Mouse (Mus musculus): ENCODE results near the gene Diras1. TPM values are rescaled to one million over a fixed set of nuclear protein-coding genes. Genes with fewer than 3 reads are reported as not detected.

The Diras1 gene
- polyA plus RNA-seq, 1 experiment from 2014 or later = 0.33 TPM

DNA sequence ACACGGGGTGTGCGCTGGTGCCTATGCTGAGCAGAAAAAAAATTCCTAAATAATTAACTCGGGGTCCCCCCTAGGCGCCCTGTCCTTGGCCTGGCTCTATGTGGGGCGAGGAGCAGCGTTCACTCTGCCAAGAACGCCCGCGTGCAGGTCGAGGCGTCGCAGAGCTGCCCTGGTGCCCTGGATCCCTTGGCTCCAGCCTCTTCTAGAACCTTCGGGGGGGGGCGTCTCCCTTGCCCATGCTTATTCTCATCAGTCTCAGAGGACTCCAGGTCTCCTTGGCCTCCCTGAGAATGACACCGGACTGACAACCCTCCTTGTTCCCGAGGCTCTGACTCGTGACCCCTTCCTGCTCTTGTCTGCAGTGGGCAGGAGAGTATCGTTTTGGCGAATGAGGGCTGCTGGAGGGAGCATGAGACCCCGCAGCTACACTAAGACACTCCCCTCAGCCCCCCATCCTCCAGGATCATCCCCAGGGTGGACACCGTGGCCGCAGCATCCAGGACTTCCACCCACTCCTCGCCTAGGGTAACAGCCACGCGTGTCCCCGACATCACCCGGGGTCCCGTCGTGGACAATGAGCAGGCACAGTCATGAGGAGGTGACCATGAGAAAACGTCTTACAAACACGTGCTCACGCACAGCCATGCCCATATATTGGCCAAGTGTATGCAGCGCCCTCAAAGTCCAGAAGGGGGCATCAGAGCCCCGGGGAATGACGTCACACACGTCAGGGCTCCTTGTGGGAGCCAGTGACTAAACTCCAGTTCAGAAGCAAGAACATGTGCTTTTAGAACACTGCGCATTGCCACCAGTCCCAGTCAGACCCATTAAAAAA, 25.9 kb downstream of the Diras1 start:
- ChIA-PET CTCF (interaction anchor here (0.6 to 2.0 kb wide), 11 partner anchors 9 to 119 kb away, joined by 3 to 10 read pairs (median 3); partner anchors contain the start of gene Slc39a3), POLR2A (interaction anchor here (0.9 to 1.6 kb wide), 2 partner anchors 38 to 60 kb away, joined by 3 to 4 read pairs; partner anchors contain the start of gene Slc39a3)
- ATAC-seq = peak; percentile 45
- no peak for TF ChIP-seq CTCF (IDR thresholded peaks at IDR 0.05)
- in situ Hi-C loops (cut with MboI; ENCODE audit: low pct_unique_long_range_greater_than_20kb) = loop anchor here (5.0 kb wide), 4 partner anchors 38 to 178 kb away; partner anchors contain the start of genes Eef2 and Slc39a3
- H3K27me3 ChIP-seq = no peaks in the 10 kb centered on the region
- peak; percentile 43 for DNase-seq (ENCODE audit: low read depth, low spot score)

DNA sequence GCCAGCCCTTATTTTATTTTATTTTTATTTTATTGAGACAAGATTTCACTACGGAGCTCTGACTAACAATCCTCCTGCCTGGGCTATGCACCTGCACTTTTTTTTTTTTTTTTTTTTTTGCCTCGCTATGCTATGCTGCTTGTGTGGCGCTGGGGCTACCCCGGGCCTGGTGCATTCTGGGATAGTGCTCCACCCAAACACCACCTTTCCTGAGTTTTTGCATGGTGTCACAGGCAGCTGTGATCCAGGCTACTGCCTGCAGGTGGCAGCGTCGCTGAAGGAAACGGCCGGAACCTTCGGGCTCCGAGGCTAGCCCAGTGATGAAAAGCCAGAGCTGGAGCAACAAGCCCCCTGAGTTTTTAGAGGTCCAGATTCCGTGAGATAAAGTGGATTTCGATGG, 26.7 kb downstream of the Diras1 start:
- no peak for DNase-seq (ENCODE audit: low read depth, low spot score)
- ATAC-seq = no peak
- POLR2A ChIA-PET = interaction anchor here (0.7 to 1.6 kb wide), 3 partner anchors 39 to 252 kb away, joined by 3 to 4 read pairs (median 4); partner anchors contain the start of gene Slc39a3
- H3K27me3 ChIP-seq = no peaks in the 10 kb centered on the region
- CTCF ChIA-PET = interaction anchor here (0.8 to 2.0 kb wide), 8 partner anchors 36 to 118 kb away, joined by 3 to 10 read pairs (median 3); partner anchors contain the start of gene Slc39a3
- in situ Hi-C loops (cut with MboI; ENCODE audit: low pct_unique_long_range_greater_than_20kb) = loop anchor here (5.0 kb wide), 4 partner anchors 39 to 179 kb away; partner anchors contain the start of genes Eef2 and Slc39a3
- TF ChIP-seq CTCF (IDR thresholded peaks at IDR 0.05) = no peak

DNA sequence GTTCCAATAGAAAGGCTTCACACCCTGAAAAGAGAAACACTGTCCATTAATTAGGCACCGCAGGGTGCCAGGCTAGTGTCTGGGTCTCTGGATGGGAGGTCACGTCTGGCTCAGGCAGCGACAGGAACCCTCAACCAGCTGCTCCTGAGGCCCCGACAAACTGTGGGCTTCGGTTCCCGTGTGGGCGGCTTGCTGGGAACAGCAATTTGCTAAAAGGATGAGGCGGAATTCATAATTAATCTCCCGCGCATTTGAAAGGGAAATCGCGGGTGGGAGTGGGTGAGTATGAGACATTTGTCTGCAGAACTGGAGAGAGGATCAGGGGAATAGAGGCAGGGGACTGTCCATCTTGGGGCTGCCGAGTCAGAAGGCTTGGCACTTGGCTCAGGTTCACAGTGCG, 27.4 kb downstream of the Diras1 start:
- TF ChIP-seq CTCF (IDR thresholded peaks at IDR 0.05) = no peak
- H3K27me3 ChIP-seq = no peaks in the 10 kb centered on the region
- CTCF ChIA-PET = interaction anchor here (1.2 to 10.2 kb wide), 3 partner anchors 39 to 70 kb away, joined by 3 to 130 read pairs (median 10); partner anchors contain the start of genes Gadd45b and Slc39a3
- POLR2A ChIA-PET = interaction anchor here (0.7 to 1.6 kb wide), 2 partner anchors 40 to 251 kb away, joined by 3 to 4 read pairs; partner anchors contain the start of gene Slc39a3
- in situ Hi-C loops (cut with MboI; ENCODE audit: low pct_unique_long_range_greater_than_20kb) = loop anchor here (5.0 kb wide), 4 partner anchors 39 to 179 kb away; partner anchors contain the start of genes Eef2 and Slc39a3
- DNase-seq (ENCODE audit: low read depth, low spot score) (no peak), ATAC-seq (no peak)

DNA sequence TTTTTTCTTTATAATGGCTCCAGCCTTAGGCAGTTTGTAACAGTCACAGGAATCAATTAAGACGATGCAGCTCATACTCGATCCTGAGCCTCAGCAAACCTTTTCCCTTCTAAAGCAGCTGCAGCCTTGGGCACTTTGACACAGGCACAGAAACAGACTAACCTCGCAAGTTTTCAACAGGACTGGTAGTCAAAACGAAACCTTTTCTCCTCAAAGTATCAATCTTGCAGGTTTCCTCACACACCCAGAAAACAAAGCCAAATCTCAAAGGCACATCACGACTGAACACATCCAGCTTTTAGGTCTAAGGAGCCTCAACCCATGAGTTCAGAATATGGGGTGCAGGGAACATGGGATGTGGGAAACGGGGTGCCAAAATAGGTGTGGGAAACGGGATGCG, 28.1 kb downstream of the Diras1 start:
- no peak for TF ChIP-seq CTCF (IDR thresholded peaks at IDR 0.05)
- POLR2A ChIA-PET = no interaction called here
- CTCF ChIA-PET = interaction anchor here (3.0 to 10.2 kb wide), 2 partner anchors 69 to 117 kb away, joined by 21 to 130 read pairs; partner anchors contain the start of gene Gadd45b
- DNase-seq (ENCODE audit: low read depth, low spot score) = no peak
- H3K27me3 ChIP-seq = no peaks in the 10 kb centered on the region
- no peak for ATAC-seq
- in situ Hi-C loops (cut with MboI; ENCODE audit: low pct_unique_long_range_greater_than_20kb) = loop anchor here (5.0 kb wide), 4 partner anchors 40 to 180 kb away; partner anchors contain the start of genes Eef2 and Slc39a3

DNA sequence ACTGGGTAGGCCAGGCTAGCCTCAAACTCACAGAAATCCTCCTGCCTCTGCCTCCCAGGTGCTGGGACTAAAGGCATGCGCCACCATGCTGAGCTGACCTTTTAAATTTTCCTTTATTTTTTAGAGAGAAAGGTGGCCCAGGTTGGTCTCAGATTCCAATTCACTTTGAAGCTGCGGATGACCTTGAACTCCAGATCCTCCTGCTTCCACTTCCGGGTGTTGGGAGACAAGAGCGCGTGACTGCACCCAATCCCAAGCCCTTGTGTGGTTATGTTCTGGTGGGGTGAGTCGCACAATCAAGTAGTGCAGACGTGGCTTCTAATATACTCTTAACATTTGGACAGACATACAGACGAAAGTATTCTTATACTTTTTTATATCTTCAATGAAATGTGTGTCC, 29.0 kb downstream of the Diras1 start:
- H3K27me3 ChIP-seq = no peaks in the 10 kb centered on the region
- no peak for TF ChIP-seq CTCF (IDR thresholded peaks at IDR 0.05)
- ChIA-PET CTCF (interaction anchor here (1.2 to 10.2 kb wide), 5 partner anchors 33 to 116 kb away, joined by 3 to 130 read pairs (median 6); partner anchors contain the start of gene Gadd45b), POLR2A (no interaction called here)
- DNase-seq (ENCODE audit: low read depth, low spot score) = no peak
- no peak for ATAC-seq
- in situ Hi-C loops (cut with MboI; ENCODE audit: low pct_unique_long_range_greater_than_20kb) = loop anchor here (5.0 kb wide), 4 partner anchors 41 to 181 kb away; partner anchors contain the start of genes Eef2 and Slc39a3

DNA sequence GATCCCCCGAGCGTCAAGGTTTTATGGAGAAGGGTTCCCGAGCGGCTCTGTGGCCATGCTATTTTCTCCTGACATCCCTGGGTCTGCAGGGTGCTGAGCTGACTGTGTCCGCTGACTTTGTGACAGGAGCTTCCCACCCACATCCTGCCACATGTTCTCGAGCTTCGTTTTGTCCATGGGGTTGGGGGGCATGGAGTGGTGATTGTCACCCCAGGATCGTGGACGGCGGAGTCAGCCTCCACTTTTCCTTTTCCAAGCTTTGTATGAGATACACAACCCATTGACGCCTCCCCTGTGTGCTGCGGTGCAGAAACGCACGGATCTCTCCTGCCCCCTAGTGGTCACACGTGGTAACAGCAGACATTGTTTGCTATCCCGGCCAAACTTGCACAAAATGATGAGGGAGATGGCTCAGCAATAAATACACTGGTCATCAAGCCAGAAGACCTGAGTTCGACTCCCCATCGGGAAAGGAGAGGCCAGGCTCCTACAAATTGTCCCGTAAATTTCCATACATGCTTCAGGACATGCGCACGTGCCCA, 30.3 kb downstream of the Diras1 start:
- in situ Hi-C loops (cut with MboI; ENCODE audit: low pct_unique_long_range_greater_than_20kb) = loop anchor here (5.0 kb wide), 4 partner anchors 42 to 182 kb away; partner anchors contain the start of genes Eef2 and Slc39a3
- no peak for ATAC-seq

DNA sequence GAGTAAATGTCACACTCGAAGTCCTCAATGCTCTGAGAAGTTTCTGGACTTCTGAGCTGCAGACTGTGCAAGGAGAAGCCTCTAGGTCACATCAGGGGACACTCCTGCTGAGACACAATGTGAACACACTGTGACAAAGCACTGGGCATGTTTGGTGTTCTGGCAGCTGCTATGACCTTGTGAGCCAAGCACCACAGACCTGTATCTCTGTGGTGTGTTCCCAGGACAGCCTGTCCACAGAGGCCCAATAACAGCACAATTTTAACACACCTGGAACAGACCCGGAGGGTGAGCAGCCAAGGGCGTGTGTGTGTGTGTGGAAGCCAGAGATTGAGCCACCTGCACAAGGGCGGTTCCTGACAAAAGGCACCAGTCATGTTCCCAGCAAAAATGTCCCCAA, 30.8 kb downstream of the Diras1 start:
- POLR2A ChIA-PET = interaction anchor here (0.7 to 3.8 kb wide), 3 partner anchors 65 to 287 kb away, joined by 3 to 20 read pairs (median 3); partner anchors contain the start of gene Gadd45b
- DNase-seq (ENCODE audit: low read depth, low spot score) = no peak
- ATAC-seq = no peak
- H3K27me3 ChIP-seq = no peaks in the 10 kb centered on the region
- TF ChIP-seq CTCF (IDR thresholded peaks at IDR 0.05) = no peak
- CTCF ChIA-PET = interaction anchor here (0.6 to 10.2 kb wide), 21 partner anchors 10 to 222 kb away, joined by 3 to 130 read pairs (median 3); partner anchors contain the start of genes Eef2, Gadd45b and Tmprss9
- in situ Hi-C loops (cut with MboI; ENCODE audit: low pct_unique_long_range_greater_than_20kb) = loop anchor here (5.0 kb wide), 6 partner anchors 43 to 247 kb away; partner anchors contain the start of genes Eef2 and Slc39a3

More for the DNA sequence above, 30.3 kb downstream of the Diras1 start:
- CTCF ChIA-PET = interaction anchor here (0.6 to 10.2 kb wide), 23 partner anchors 11 to 223 kb away, joined by 3 to 130 read pairs (median 3); partner anchors contain the start of genes Eef2, Gadd45b and Tmprss9
- TF ChIP-seq CTCF (IDR thresholded peaks at IDR 0.05) = no peak
- no peaks in the 10 kb centered on the region for H3K27me3 ChIP-seq
- POLR2A ChIA-PET = interaction anchor here (3.8 kb wide), 1 partner anchor 66 kb away, joined by 20 read pairs; the partner anchor contains the start of gene Gadd45b
- no peak for DNase-seq (ENCODE audit: low read depth, low spot score)

DNA sequence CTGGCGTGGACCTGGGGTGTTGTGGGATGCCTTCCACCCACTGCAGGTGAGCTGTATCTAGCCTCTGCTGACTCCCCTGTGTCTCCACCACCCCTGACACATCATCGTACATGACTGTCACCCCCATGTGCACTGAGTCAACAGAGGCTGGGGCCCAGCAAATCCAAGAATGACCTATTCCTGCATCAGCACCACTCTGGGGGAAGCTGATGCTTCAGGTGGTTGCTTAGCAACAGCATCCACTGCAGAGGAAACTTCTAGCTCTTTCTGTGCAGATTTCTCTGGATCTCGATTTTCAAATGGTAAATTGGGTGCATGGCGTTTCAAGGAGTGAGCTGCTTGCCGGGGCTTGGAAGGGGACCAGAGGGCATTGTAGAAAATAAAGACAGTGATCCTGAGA, 32.2 kb downstream of the Diras1 start:
- POLR2A ChIA-PET = interaction anchor here (1.4 to 3.8 kb wide), 2 partner anchors 64 to 68 kb away, joined by 3 to 20 read pairs; partner anchors contain the start of gene Gadd45b
- H3K27me3 ChIP-seq = no peaks in the 10 kb centered on the region
- CTCF ChIA-PET = interaction anchor here (0.7 to 10.2 kb wide), 4 partner anchors 9 to 112 kb away, joined by 3 to 130 read pairs (median 10); partner anchors contain the start of gene Gadd45b
- ATAC-seq (no peak), DNase-seq (ENCODE audit: low read depth, low spot score) (no peak)
- in situ Hi-C loops (cut with MboI; ENCODE audit: low pct_unique_long_range_greater_than_20kb) = loop anchor here (5.0 kb wide), 2 partner anchors 66 to 246 kb away; no protein-coding TSS in a partner anchor
- no peak for TF ChIP-seq CTCF (IDR thresholded peaks at IDR 0.05)

DNA sequence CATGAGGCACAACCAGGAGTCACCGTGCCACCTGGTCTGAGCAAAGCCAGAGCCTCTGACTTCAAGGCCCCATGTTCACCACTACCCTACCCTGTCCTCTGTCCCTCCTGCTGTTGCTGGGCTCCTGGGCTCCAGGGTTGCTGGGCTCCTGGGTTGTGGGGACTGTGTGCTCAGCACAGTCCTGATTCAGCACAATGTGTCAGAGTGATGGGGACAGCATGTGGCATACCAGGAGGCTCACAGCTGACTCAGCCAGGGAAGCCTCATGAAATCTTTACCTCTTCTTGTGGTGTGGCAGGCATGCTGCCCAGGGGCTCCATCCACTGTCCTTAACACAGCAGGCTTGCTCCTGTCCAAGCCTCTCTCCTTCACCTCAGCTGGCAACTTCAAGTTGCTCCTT, 33.5 kb downstream of the Diras1 start:
- CTCF ChIA-PET = interaction anchor here (1.3 to 10.2 kb wide), 4 partner anchors 57 to 112 kb away, joined by 4 to 130 read pairs (median 20); partner anchors contain the start of gene Gadd45b
- no peak for DNase-seq (ENCODE audit: low read depth, low spot score)

More for the DNA sequence above, 33.5 kb downstream of the Diras1 start:
- TF ChIP-seq CTCF (IDR thresholded peaks at IDR 0.05) = no peak
- ATAC-seq = no peak
- in situ Hi-C loops (cut with MboI; ENCODE audit: low pct_unique_long_range_greater_than_20kb) = loop anchor here (5.0 kb wide), 2 partner anchors 65 to 245 kb away; no protein-coding TSS in a partner anchor
- POLR2A ChIA-PET = interaction anchor here (1.4 kb wide), 1 partner anchor 66 kb away, joined by 3 read pairs; no protein-coding TSS in a partner anchor
- H3K27me3 ChIP-seq = no peaks in the 10 kb centered on the region

Data from Patski (cell line).